Mouse (Mus musculus) gastrocnemius, postnatal 36 days (tissue): ENCODE results near the gene Catsperg1. TPM values are rescaled to one million over a fixed set of nuclear protein-coding genes. Genes with fewer than 3 reads are reported as not detected.
"Not testable (repeated sequence)": the region's sequence is repeated elsewhere in the genome, so short reads cannot be mapped to it uniquely, and the experiment has no call there.

ENCODE experiments used
- DNase-seq, 2 experiments: peaks; one replicate each; pipeline ENCODE4 v3.0.0; 2022
- intact Hi-C: fragments of 180-260 bp; cut with DNase I; formaldehyde crosslinking; loops from one replicate; pipeline ENCODE4 v1.15.1; 2025
- long read RNA-seq, 2 experiments: library from polyadenylated mRNA; stranded (forward); transcript quantifications; one replicate each; pipeline ENCODE4 v2.0.0; 2021
- total RNA-seq, 2 experiments: library from RNA; stranded (reverse); gene quantifications; 2 replicates each; pipeline ENCODE4 v1.2.3; 2021

The Catsperg1 gene
- total RNA-seq, result under 1 TPM in 1 of 2 experiments, not detected in 1; 0.22 TPM
- long read RNA-seq, experiment 1, result 0 reads
- long read RNA-seq, experiment 2, result 0 reads

DNA sequence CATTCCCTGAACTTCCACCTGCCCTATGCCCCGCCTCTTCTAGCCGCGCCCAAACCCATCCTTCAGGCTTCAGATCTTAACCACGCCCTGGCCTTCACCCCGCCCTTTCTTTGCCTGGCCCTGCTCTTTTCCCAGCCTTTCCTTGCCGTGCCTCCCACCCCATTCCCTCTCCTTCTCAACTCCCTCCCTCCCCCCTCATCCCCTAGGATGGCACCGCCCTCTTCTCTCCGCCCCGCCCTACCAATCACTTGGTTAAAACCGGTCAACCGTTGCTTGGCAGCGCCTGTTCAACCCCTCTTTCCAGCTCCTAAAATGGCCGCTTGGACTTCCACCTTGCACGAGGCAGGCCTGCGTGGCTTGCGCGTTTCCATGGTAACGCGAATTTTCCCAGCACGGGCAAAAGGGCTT lies at the start of gene Catsperg1:
TSS of gene Catsperg1 (minus strand) at position 361 of the 408 bp plus-strand sequence.
- intact Hi-C loops, result no loop called here
- DNase-seq, result no peak

DNA sequence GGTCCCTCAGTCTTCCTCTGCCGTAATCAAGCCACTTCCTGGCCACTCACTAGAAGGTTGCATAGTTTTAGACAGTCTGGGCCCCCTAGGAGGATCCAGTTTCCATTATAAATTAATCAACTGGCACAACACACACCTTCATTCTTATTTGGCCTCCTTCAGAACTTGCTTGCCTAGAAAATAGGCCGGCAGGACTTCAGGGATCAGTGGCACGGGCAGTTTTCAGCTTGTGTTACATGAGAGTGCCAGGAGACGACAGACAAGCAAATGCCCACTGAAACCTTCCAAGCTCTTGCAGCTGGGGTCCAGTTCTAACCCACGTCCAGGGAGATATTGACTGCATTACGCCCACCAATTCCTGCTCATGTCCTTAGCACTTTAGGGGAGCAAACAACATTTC lies 48.3 kb upstream of the Catsperg1 start:
- no peak for DNase-seq
- intact Hi-C loops, result no loop called here

DNA sequence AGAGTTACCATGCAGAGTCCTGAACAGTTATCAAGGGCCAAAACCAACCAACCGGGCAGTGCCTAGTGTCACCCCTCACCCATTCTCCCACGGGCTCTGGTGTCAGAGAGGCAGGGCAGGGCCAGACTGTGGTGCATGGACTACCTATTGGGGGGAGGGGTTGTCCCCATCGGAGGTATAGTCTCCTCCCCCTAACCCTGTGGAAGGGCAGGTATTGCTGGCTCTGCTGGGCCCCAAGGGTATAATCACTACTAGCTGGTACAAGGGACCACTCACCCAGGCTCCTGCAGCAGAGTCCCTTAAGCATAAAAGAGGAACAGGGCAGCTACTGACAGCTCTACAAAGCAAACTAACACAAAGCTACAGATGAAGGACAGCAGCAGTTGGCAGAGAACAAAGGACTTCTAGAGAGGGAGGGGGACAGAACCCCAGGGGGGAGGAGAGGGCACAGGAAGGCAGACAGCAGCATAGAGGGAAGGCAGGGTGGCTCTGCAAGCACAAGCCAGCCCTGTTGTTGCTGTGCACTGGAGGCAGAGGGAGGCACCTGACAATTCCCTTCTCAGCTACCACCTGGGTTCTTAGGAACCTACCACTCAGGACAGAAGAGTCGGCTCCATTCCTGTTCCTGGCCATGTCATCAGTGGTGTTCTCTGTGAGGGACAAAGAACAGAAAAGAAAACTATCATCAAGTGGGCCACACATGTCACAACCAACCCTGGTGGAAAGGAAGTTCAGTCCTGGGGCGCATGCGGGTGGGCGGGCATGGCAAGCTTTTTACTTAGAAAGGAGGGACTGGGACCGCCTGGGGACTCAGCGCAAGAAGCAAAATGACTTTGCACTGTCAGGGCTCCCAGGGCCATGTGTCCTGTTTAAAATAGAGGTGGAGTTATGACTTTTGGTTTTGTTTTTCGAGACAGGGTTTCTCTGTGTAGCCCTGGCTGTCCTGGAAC lies 46.2 kb upstream of the Catsperg1 start:
- intact Hi-C loops, result no loop called here
- DNase-seq, result no peak

DNA sequence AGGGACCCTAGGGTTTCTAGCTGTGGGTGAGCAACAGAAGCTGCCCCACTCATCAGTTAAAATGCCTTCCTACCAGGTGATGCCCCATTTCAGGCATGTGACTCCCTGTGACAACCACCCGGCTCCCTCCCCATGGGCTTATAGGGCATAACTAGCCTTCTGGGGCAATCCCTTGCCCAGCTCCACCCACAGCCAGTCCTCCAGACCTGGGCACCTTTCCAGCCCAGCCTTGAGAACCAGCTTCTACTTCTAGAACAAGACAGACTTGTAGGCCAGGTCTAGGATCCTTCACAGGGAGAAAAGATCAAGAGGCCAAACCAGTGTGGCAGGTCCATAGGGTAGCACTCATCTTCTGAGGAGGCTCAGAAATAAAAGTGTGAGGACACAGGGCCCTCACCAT lies 43.5 kb upstream of the Catsperg1 start:
- intact Hi-C loops, result no loop called here
- DNase-seq, result no peak

DNA sequence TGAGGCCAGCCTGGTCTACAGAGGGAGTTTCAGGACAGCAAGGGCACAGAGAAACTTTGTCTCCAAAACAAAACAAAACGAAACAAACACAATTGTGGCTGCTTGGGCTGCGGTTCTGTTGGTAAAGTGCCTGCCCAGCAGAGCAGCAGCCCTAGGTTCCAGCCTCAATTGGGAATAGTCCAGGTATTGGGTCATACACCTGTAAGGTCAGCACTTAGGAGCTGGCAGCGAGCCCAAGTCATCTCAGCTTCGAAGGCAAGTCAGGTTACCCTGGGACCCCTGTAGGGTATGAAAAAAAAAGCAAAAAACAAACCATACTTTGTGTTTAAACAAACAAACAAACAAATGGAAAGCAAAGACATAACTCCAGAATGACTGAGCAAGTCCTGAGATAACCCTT lies 42.0 kb upstream of the Catsperg1 start:
- intact Hi-C loops, result no loop called here
- DNase-seq, result no peak

DNA sequence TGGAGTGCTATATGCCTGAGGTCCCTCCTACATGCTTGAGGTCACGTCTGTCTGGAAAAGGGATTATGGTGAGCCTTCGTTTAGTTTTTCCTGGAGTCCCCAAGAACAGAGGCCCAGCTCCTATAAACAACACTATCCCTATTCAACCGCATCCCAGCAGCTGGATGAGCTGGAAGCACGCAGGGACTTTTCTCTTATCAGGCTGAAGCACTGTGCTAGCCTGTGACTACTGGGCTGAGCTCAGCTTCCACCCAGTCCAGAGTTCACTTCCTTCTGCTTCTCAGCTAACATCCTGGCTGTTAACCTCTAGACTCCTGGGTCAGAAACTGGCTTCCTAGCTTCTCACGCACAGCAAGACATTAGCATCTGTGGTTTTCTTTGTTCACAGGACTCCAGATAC lies 40.0 kb upstream of the Catsperg1 start:
- intact Hi-C loops, result no loop called here
- DNase-seq, result no peak

DNA sequence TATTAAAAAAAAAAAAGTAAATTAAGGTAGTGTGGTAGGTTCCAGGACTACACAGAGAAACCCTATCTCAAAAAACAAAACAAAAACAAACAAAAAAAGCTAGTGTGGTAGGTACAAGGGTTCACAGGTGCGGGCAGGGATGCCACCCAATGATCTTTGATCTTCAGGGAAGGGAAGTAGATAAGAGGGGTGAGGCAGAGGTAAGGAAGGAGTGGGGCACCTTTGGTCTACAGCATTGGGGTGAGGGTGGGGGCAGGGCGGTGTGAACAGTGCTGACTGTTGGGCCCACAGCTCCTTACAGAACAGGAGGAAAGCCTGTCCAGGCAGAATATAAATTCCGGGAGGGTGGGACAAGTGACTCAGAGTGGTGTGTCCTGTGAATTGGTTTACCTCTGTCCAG lies 37.3 kb upstream of the Catsperg1 start:
- no peak for DNase-seq
- intact Hi-C loops, result no loop called here

DNA sequence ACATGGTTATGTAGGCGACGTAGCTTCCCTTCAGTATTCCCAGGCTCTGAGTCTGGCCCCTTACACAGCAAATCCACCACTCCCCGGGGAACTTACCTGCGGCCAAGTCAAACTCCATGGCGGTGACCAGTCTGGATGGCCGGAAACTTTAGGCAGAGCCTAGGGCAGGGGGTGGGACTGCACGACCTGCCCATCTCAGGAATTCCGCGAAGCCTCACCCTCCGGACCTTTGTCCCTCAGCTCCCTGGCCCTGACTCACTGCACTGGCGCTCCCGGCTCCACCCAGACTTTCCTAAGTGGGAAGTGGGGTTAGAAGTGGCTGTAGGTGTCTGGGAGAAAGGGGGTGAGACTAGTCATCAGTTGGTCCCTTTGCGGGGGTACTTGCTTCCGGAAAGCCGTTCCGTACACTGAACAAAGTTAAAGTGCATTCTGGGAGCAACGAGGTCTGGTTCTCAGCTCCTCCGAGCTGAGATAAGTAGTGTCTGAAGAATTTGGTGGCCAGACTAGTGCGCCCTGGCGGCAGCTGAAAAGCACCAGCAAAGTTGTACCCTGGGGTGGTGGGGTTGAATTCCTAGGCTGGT lies 34.5 kb upstream of the Catsperg1 start, which contains the start of gene 2200002D01Rik:
TSS of gene 2200002D01Rik (minus strand) at position 206 of the 581 bp plus-strand sequence.
- intact Hi-C loops, result loop anchor here (5.0 kb wide), 1 partner anchor 121 kb away; the partner anchor contains the start of gene Ryr1
- DNase-seq, result no peak

DNA sequence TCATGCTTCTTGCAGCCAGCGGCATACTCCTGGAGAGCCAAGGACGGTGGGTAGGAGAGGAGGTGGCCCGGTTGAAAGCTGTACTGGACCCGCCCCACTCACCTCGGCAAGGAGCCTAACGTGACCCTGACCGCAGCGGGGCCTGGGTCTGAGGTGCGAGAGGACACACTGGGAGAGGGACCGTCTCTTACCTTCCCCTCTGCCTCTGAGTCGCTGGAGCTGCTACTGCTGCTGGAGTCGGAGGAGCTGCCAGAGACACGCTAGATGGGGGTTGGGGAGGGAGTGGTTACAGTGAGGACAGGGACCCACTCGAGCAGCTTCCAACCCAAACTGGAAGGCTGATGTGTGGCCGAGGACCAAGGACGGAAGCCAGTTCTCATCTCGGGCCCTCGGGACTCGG lies 33.9 kb upstream of the Catsperg1 start:
- no peak for DNase-seq
- intact Hi-C loops, result loop anchor here (5.0 kb wide), 1 partner anchor 120 kb away; the partner anchor contains the start of gene Ryr1

DNA sequence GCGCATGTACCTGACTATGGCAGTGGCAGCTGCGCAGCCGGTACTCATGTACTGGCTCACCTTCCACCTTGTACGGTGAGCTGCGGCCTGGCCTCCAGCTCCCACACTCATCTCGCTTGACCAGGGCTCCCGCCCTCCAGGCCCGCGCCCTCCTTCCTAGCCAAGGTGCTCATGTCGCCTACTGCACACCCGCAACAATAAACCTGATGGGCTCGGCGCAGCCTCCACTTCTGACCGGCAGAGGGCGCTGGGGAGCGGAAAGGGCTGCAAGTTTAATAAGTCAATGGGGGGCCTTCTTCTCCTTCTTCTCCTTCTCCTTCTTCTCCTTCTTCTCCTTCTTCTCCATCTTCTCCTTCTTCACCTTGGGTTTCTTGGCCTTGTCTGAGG lies 33.5 kb upstream of the Catsperg1 start:
- intact Hi-C loops, result loop anchor here (5.0 kb wide), 1 partner anchor 120 kb away; the partner anchor contains the start of gene Ryr1
- peak; percentile 57 to 76 for DNase-seq

DNA sequence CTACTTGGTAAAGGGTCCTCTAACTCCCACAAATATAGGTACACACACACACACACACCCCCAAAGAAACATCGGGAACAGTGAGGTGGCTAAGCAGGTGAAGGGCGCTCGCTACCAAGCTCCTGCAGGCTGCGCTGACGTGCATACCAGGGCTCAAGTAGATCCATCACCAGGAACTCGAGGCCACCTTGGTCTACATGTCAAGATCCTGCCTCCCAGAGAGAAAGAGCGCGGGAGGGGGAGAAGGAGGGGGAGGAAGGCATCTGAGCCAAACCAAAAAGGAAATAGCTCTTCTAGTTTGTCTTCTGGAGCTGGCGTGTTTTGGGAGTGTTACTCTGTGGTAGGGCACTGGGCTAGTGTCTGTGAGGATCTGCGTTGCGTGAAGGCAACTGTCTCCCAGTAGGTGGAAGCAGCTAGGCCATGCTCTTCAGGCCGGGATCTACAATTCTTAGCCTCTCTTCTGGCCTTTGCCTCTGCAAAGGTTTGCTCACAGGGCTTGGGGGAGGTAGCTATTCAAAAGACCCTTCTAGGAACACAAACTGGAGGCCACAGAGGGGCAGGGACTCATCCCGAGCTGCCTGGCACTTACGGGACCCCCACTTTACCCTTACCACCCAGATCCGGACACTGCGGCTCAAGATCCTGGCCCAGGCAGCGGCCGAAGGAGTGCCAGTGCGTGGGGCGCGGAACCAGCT lies 32.9 kb upstream of the Catsperg1 start:
- intact Hi-C loops, result loop anchor here (5.0 kb wide), 1 partner anchor 119 kb away; the partner anchor contains the start of gene Ryr1
- no peak for DNase-seq

DNA sequence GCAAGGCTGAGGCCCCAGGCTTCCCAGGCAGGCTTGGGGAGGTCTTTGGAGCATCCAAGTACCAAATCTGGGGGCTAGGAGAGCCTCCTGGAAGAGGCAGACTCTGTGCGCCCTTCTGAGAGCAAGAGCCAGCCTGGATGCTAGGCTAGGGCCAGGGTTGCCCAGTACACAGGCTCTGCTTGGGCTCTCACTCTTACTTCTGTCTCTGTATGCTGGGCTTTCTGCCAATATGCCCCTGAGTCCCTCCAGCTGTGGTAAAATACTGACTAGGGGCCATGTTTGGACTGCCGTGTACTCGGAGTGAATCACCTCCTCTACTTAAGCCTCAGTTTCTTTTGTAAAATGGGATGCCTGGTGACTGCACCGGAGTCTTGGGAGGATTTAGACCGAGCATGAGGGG lies 32.2 kb upstream of the Catsperg1 start:
- intact Hi-C loops, result loop anchor here (5.0 kb wide), 1 partner anchor 119 kb away; the partner anchor contains the start of gene Ryr1
- DNase-seq, result no peak

DNA sequence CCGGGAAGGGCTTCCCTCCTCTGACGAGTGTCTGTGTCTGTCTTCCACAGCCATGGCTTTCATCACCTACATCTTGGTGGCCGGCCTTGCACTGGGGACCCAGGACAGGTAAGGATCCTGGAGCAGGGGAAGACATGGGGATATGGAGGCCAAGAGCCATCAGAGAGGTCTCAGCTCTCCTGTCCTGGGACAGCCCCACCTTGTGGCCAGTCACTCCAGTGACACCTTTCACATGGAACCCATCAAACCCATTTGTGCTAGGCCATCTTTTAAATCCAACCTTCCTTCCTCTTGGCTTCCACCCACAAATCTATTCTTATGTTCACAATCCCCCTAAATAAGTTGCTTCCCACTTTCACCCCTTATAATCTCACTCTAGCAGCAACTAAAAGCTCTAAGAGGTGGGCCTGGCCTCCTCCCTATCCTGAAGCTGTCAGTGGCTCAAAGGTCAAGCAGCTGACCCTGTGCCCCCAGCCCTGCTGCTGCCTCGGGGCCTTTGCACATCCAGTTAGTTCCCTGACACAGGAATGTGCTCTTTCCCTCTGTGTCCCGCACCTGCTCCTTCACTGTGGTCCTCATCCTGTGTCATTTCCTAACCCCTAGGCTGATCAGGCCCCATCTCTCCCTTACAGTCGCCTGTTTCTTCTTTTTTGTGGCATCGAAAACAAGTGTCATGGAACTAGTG lies 31.0 kb upstream of the Catsperg1 start:
- no peak for DNase-seq
- intact Hi-C loops, result loop anchor here (2.0 to 5.0 kb wide), 2 partner anchors 48 to 118 kb away; partner anchors contain the start of gene Ryr1

DNA sequence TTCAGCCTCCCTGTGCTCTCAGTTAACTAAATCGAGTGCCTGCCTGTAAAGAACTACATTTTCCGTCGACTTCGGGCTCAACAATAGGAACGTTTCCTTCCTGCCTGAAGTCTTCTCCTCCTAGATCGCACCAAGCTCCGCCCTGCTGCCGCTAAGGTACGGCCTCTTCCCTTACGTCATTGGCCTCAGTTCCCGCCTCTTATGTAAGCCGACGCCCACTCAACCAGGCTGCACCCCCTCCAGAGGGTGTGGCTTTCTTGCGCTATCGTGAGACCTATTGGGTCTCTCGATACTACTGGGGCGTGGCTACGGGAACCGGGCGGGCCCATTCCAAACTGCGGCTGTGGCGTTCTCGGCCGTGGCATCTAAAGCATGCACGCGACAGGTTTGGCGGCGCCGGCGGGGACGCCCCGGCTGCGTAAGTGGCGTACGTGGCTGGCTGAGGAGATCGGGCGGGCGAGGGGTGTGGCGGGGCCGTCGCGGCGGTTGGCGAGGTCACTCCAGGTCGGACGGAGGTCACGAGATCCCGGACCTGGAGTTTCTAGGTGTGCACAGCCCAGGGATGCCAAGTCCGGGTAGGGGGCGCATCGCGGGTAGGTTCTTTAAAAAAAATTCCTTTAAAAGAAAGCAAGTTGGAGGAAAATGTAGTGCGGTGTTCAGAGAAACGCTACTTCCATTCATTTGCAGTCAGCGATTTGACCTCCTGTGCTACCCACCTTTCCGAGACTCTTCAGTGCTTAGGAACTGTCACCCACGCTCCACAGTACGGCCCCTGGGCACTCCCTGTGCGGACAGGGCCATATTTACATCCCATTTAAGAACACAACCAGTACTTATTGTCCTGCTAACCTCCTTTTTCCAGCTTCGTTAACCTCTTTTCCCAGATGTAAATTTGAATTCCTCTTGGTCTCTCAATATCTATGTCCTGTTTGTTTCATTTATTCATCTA lies 24.5 kb upstream of the Catsperg1 start, which contains the start of gene Yif1b:
TSS of gene Yif1b (plus strand) at position 311 of the 949 bp plus-strand sequence.
- intact Hi-C loops, result loop anchor here (2.0 kb wide), 1 partner anchor 57 kb away; the partner anchor contains the start of gene Psmd8
- DNase-seq, result peak; percentile 93 to 97

DNA sequence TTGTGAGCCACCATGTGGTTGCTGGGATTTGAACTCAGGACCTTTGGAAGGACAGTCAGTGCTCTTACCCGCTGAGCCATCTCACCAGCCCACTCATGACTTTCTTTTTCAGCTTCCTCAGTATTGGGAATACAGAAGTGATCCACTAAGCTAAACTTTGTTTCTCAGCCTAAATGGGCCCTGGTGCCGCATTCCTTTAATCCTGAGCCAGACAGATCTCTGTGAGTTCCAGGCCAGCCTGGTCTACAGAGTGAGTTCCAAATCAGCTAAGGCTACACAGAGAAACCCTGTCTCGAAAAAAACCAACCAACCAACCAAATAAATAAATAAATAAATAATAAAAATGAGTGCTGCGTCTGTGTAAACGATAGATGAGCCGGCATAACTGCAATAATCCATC lies 23.8 kb upstream of the Catsperg1 start:
- intact Hi-C loops, DNase-seq: not testable (repeated sequence)

DNA sequence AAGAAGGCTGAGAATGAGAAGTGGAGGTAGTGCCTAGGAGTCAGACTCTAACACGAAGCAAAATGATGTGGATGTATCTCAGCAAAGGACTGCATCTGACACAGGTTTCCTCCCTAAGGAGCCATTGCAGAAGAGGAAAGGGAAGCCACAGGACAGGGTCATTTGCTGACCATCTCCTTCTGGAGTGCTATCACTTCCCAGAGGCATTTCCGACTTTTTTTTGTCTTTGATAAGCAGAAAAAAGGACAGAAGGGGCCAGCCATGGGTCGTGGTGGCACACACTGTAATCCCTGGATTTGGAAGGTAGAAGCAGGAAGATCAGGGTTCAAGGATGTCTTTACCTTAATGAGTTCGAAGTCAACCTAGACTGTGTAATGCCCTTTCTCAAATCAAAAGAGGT lies 22.8 kb upstream of the Catsperg1 start:
- intact Hi-C loops, result no loop called here
- no peak for DNase-seq

DNA sequence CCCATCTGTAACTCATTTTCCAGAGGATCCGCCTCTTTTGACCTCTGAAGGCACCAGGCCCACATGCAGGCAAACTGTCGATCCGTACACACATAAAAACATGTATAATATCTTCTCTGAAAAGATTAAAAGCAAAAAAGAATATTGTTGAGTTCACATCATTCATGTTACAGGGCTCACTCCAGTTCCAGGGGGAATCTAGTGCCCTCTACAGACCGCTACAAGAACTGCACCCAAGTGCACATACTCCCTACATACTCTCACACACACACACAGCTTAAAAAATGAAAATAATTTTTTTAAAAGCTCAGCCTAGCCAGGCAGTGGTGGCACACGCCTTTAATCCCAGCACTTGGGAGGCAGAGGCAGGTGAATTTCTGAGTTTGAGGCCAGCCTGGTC lies 20.8 kb upstream of the Catsperg1 start:
- intact Hi-C loops, result no loop called here

DNA sequence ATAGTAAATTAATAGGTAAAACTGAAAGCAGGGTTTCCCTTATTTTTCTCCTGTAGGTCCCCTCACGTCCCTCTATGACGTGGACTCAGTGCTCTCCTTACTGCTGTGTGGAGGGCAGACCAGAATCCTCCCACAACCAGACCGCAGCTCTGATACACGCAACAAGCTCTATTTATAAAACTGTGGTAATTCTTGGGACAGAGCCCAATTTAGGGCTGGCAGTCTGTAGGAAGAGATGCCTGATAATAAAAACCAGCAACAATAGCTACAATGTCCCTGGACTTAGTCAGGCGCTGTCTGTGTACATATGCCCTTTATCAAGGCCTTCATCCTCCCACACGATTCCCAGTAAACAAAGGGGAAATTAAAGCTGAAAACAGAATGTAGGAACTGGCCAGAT lies 19.9 kb upstream of the Catsperg1 start:
- intact Hi-C loops, result no loop called here
- no peak for DNase-seq

More for the DNA sequence above, 20.8 kb upstream of the Catsperg1 start:
- no peak for DNase-seq
